Mouse (Mus musculus): Measurements from ENCODE around the gene Ndufa6. TPM values are rescaled to one million over a fixed set of nuclear protein-coding genes. Genes with fewer than 3 reads are reported as not detected.

The Ndufa6 gene
- total and polyA plus RNA-seq, 3 experiments: 235 to 417 TPM; not detected in 1

DNA sequence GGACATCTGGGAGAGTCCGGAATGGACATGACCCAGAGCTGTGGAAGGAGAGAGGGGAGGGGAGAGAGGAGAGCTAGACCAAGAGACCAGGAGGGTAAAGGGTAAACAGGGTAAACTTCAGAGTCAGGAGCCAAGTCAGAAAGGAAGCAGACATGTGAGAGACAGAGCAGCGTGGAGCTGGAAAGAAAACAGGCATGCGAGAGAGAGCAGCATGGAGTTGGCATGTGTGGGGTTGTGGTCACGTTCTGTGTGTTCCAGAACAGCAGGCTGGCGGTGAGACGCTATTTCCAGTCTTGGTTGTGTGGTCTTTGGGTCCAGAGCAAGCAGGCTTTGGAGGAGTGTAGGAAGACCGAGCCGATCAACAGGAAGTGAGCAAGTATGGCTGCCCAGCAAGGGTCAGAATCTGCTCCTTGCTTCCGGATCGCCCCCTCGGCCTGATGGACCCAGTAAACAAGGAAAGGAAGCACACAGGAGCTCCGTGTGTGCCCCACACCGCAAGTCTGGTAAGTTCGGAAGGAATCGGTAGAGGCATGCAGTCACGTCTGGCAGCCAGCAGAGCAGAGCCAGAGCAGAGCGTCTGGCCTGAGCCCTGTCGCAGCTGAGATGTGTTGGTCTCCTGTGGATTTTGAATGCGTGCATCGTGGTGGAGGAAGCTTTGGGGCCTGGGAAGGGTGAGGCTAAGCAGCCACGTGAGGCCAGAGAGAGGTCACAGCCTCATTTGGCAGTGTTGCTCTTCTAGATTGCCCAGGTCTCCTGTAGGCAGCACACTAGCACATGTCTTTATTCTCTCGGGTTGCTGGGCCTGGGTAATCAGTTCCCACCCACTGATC is 4.5 kb upstream of the Ndufa6 start:
- H3K9ac ChIP-seq (ENCODE audit: control insufficient read depth, low read depth, low read length, poor library complexity, severe bottlenecking): no peak overlapping the region
- no peak for DNase-seq (ENCODE audit: low read depth, low spot score)
- H3K27ac ChIP-seq (ENCODE audit: control insufficient read depth, low read depth, low read length): no peak overlapping the region
- H3K27me3 ChIP-seq (ENCODE audit: control insufficient read depth in 1 of 2, insufficient read depth in 2 of 2, low read length in 2 of 2): no peaks in the 10 kb centered on the region
- no peak overlapping the region for H3K4me3 ChIP-seq (ENCODE audit: control insufficient read depth in 1 of 2, insufficient read depth in 1 of 2, low read depth in 2 of 2, low read length in 2 of 2)
- peaks cover 0 to 5% of the 10 kb centered on the region in 2 experiments; a peak in 2 of 4 replicates for H3K36me3 ChIP-seq (ENCODE audit: control insufficient read depth in 1 of 2, insufficient read depth in 2 of 2, low read length in 2 of 2)
- peaks cover 8 to 13% of the 10 kb centered on the region in 2 experiments for H3K4me1 ChIP-seq (ENCODE audit: control insufficient read depth in 1 of 2, insufficient read depth in 2 of 2, low read length in 2 of 2)
- no peak for TF ChIP-seq MYB (IDR thresholded peaks at IDR 0.05; ENCODE audit: low read depth, low read length)
- no peak for TF ChIP-seq CTCF (IDR thresholded peaks at IDR 0.05 in 2 of 3, conservative IDR thresholded peaks at IDR 0.05 in 1 of 3; ENCODE audit: control insufficient read depth in 1 of 3, insufficient read depth in 1 of 3, low read depth in 2 of 3, low read length in 3 of 3, poor library complexity in 1 of 3, severe bottlenecking in 1 of 3)
- no peak for TF ChIP-seq ELF1 (IDR thresholded peaks at IDR 0.05; ENCODE audit: low read depth, low read length)
- TF ChIP-seq MYC (IDR thresholded peaks at IDR 0.05; ENCODE audit: low read depth, low read length): no peak
- no peak for TF ChIP-seq MEF2A (IDR thresholded peaks at IDR 0.05; ENCODE audit: extremely low read depth, insufficient replicate concordance, low read depth, low read length, poor library complexity, severe bottlenecking)
- TF ChIP-seq TAL1 (IDR thresholded peaks at IDR 0.05; ENCODE audit: low read length): no peak
- no peak for TF ChIP-seq UBTF (IDR thresholded peaks at IDR 0.05; ENCODE audit: borderline replicate concordance, insufficient read depth, low read depth, low read length)
- TF ChIP-seq CHD2 (IDR thresholded peaks at IDR 0.05; ENCODE audit: low read length): no peak
- no peak for TF ChIP-seq NRF1 (IDR thresholded peaks at IDR 0.05; ENCODE audit: insufficient read depth, low read depth, low read length, poor library complexity, severe bottlenecking)
- no peak for TF ChIP-seq JUND (IDR thresholded peaks at IDR 0.05; ENCODE audit: low read depth, low read length)
- no peak for TF ChIP-seq HCFC1 (IDR thresholded peaks at IDR 0.05; ENCODE audit: low read depth, low read length)
- TF ChIP-seq RCOR1 (IDR thresholded peaks at IDR 0.05; ENCODE audit: low read depth, low read length): no peak
- TF ChIP-seq KAT2A (conservative IDR thresholded peaks at IDR 0.05; ENCODE audit: low read depth, low read length): no peak
- TF ChIP-seq POLR2AphosphoS5 (IDR thresholded peaks at IDR 0.05; ENCODE audit: borderline replicate concordance, low read depth, low read length): no peak
- no peaks in the 10 kb centered on the region for H3K9me3 ChIP-seq (replicated peaks; ENCODE audit: insufficient read depth, low read length)
- H3K79me2 ChIP-seq (ENCODE audit: control insufficient read depth, insufficient read depth, low read length, poor library complexity): peaks cover 4% of the 10 kb centered on the region

DNA sequence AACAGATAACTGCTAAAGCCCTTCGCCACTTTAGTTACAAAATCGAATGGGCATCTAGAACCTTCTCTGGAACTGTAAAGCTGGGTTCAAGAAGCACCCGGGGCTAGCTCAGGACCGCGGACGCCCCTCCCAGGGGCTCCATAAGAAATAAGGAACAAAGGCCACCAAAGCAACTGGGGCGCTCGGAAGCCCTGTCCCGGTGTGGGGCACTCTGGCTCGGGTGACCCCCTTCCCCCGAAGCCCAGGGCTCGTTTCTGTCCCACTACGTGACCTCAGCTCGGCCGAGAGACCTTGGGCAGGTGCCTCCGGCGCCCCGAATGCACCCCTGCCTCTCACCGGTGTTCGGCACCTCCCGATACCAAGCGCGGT is 393 bp downstream of the Ndufa6 start:
- H3K4me3 ChIP-seq (ENCODE audit: control insufficient read depth in 1 of 2, insufficient read depth in 1 of 2, low read depth in 2 of 2, low read length in 2 of 2): peak overlapping the region; percentile 84
- H3K9ac ChIP-seq (ENCODE audit: control insufficient read depth, low read depth, low read length, poor library complexity, severe bottlenecking): peak overlapping the region; percentile 88
- H3K4me1 ChIP-seq (ENCODE audit: control insufficient read depth in 1 of 2, insufficient read depth in 2 of 2, low read length in 2 of 2): peaks cover 9 to 25% of the 10 kb centered on the region in 2 experiments
- DNase-seq (ENCODE audit: low read depth, low spot score): no peak
- peak overlapping the region; percentile 57 for H3K27ac ChIP-seq (ENCODE audit: control insufficient read depth, low read depth, low read length)
- H3K36me3 ChIP-seq (ENCODE audit: control insufficient read depth in 1 of 2, insufficient read depth in 2 of 2, low read length in 2 of 2): peaks cover 0 to 23% of the 10 kb centered on the region in 2 experiments; a peak in 2 of 4 replicates
- TF ChIP-seq RCOR1 (IDR thresholded peaks at IDR 0.05; ENCODE audit: low read depth, low read length): no peak
- 0 out of 2 replicates have a peak, but pooled peaks have one; percentile 10 for TF ChIP-seq UBTF (IDR thresholded peaks at IDR 0.05; ENCODE audit: borderline replicate concordance, insufficient read depth, low read depth, low read length)
- peaks cover 25% of the 10 kb centered on the region for H3K79me2 ChIP-seq (ENCODE audit: control insufficient read depth, insufficient read depth, low read length, poor library complexity)
- no peaks in the 10 kb centered on the region for H3K9me3 ChIP-seq (replicated peaks; ENCODE audit: insufficient read depth, low read length)
- no peaks in the 10 kb centered on the region for H3K27me3 ChIP-seq (ENCODE audit: control insufficient read depth in 1 of 2, insufficient read depth in 2 of 2, low read length in 2 of 2)
